Mouse (Mus musculus) A20 (cell line): ENCODE data around the gene Olfr91.

Experiments
- DNase-seq: peaks from one replicate; pipeline ENCODE4 v3.0.0-alpha.2; 2011; ENCODE audit warnings: low read depth, low spot score

The Olfr91 gene

DNA sequence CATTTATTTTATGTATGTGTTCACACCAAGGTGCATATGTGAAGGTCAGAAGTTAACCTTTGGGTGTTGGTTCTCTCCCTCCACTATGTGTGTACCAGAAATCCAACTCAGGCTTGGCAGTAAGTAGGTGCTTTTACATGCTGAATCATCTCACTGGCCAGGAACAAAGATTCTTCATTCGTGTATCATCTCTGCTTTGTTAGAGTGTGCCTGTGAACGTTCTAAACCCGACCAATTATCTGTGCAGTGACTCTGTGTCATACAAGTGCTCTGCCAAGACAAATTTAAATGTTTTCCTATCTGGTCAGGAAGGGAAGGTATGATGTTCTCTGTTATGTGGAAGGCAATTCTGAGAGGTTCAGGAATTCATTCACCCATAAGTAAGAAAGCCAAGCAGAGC lies 36.6 kb downstream of the Olfr91 start:
- DNase-seq = no peak

DNA sequence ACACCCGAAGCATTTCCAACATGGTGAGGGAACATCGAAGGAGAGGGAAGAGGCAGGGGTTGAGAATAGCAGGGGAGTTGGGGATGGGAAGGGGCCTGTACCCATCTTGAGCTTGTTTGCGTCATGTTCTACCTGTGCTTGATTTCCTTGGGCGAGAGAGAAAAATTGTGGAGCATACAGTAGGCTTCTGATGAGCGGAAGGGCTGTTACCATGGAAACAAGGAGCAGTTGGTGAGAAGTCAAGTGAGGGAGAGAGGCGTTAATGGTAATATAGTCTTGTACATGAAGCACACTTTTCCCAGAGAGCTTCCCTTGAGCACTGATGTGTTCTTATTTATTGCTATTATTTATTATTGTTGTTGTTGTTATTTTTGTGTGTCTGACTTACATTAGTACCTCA lies 41.1 kb downstream of the Olfr91 start:
- DNase-seq = no peak

DNA sequence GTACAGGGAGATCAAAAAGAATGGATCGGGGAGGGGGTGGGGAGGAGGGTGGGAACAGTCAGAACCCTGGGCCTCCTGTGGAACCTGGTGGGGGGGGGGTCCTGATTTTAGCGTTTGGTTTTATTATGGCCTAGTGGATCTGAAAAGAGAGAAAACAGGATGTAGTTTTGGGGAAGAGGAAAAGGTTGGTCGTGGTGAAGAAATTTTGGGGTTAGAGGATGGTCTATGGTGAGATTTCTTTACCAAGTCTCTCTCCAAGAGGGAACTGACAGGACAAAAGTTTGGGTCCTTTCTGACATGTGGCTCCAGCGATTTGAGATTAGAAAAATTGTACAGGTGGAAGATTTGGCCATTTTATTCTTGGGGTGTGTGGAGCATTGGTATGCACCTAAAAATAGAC lies 46.3 kb downstream of the Olfr91 start:
- no peak for DNase-seq

DNA sequence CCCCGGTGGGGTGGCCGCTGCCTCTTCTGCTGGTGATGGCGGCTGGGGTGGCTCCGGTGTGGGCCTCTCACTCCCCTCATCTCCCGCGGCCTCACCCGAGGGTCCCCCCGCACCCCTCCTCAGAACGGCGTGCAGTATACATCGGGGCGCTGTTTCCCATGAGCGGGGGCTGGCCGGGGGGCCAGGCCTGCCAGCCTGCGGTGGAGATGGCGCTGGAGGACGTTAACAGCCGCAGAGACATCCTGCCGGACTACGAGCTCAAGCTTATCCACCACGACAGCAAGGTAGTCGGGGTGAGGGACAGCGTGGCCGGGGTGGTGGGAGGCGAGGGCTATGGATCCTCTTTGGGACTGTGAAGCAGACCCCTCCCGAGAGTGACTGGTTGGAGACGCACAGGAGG lies 47.2 kb downstream of the Olfr91 start:
- no peak for DNase-seq

DNA sequence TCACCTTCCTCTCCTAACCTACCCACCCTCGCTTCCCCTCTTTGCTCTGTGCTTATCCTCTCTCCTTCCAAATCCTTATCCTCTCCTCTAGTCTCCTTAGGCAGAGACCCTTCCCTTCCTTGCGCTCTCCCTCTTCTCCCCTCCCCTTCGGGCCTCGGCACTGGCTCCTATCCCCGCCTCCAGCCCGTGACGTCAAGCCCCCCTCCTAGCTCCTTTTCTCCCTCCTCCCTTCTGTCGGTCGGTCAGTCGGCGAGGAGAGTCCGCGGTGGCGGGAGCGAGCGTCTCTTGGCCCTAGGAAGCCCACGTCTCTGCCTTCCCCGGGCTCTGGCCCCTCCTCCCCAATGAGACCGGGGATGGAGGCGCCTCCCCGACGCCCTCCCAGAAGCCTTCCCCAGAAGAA lies 47.7 kb downstream of the Olfr91 start:
- DNase-seq = no peak

DNA sequence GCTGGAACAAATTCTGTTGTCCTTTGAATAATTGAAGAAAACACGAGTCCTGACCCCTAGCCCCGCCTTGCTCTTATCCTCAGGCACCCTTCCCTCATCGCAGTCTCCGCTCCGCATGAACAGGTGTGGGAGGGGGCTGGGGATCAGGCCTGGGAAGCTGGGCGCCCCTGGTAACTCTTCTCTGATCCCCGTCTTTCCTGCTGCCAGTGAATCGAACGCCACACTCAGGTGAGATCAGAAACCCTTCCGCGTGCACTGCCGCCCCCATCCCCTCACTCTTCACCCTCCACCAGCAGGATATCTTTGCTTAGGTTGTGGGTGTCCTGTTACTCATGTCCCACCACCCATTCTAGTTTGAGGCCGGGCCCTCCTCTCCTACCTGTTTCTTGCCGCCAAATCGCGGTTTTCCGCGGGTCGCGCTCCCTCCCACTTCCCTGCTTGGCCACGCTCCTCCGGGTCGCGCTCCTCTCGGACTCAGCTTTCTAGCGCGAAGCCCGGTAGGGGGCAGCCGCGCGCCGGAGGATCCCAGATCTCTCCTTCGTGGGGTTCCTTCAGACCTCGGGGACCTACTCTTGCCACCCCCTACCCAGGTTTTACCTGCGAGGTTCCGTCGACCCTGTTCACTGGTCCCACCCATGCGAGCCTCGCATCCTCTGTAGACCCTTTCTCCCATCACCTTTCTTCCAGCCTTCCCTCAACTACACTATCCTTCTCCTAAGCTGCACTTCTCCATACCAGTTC lies 48.3 kb downstream of the Olfr91 start:
- no peak for DNase-seq

DNA sequence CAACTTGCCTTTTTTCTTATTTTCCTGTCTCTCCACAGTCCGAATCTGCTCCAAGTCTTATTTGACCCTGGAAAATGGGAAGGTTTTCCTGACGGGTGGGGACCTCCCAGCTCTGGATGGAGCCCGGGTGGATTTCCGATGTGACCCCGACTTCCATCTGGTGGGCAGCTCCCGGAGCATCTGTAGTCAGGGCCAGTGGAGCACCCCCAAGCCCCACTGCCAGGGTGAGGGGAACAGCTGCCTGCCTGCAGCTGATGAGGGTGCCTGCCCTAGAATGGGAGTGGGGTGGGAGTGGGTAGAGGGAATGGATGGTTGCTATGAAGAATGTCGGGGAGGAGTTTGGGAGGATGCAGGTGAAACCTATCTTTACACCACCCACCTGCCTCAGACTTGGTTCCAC lies 49.7 kb downstream of the Olfr91 start:
- no peak for DNase-seq

DNA sequence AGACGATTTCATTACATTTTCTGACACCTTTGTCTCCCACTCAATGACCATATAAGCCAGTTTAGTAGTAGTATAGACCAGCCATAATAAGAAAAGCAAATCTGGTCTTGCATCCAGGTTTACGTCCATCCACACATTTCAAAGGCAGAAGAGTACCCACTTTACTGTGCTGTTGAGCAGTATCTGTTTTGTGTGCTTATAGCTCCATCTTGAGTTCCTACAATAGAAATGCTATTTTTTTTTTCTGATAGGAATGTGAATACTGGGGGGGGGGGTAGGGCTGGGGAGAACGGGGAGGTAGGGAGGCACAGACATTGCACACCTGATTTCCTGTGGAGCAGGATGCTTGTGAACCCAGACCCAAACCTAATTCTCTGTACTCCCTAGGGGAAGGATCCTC lies 50.1 kb downstream of the Olfr91 start:
- peak; percentile 43 for DNase-seq

DNA sequence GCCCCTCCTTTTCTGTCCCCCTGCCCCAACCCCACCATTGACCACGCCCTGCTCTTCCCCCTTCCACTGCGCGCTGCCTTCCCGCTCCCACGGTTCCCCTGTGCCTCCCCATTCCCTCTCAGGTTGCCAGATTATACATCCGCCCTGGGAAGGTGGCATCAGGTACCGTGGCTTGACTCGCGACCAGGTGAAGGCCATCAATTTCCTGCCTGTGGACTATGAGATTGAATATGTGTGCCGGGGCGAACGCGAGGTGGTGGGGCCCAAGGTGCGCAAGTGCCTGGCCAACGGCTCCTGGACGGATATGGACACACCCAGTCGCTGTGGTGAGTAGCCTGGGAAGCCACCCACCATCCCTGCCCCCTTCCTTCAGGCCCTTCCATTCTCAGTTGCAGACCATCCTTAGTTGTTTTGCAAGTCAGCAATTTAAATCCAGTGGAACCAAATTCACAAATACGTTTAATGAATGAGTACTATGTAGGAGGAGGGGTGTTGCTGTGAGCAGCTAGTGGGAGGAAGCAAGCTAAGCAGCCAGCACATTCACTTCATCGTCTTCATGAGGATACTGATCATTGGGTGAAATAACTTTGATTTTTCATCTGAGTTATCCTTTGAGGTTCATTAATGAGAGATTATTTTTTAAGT lies 50.6 kb downstream of the Olfr91 start:
- DNase-seq = no peak

DNA sequence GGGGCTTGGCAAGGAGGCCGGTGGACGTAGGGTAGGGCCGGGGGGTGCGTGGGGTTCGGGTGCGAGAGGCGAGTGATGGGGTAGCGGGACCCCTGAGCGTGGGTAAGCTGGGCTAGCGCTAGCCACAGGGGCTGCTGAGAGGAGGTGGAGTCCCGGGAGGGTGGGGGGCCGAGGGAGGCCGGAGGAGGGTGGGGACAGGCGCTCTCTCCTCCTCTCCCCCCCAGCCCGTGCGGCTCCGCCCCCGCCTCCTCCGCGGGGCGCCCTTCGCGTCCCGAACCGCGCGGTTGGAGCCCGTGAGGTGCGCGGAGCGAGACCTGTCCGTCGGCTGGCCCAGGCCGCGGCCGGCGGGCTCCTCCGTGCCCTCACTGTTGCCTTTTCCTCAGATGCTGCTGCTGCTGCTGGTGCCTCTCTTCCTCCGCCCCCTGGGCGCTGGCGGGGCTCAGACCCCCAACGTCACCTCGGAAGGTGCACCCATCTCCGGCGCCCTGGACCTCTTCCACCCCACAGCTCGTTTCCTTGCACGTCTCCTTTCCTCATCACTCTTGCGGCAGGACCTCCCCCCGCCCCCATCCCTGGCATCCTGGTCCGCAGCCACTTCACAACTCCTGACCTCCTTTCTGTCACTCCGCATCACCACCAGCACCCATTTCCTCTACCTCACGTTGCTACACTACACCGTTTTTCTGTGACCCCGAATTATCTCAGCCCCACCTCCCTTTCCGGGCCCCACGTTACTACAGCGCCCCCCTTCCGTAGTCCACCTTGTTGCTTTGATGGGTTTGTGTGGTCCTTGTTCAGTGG lies 51.6 kb downstream of the Olfr91 start:
- peak; percentile 83 for DNase-seq

DNA sequence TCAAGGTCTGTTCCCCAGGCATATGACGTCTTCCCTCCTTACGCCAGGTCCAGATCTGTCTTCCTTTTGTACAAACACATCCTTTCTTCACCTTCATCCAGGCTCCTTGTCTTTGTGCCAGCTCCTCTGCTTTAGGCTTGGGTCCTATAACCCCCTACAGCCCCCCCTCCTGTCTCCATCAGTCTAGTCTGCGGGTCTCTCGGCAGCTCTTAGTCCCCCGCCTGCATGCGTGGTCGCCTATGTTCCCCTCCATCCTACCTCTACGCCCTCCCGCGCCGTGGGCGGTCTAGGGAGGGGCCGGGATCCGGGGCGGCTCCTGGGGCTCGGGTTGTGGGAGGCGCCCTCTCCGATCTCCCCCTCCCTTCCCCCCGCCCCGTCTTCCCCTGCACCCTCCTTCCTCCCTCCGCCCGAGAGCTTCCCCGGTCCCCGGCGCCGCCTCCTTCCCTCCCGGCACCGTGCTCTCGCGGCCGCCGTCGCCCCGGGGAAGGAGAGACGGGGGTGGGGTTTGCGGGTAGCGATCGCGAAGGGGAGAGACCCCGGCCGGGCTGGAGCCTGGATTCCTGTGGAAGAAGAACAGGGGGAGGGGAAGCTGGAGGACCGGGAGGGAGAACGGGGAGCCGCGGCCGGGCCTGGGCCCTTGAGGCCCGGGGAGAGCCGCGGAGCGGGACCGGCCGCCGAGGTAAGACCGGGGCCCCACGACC lies 52.3 kb downstream of the Olfr91 start, which contains the start of gene Gabbr1:
TSS of gene Gabbr1 (plus strand) at position 356 of the 701 bp plus-strand sequence.
- peak; percentile 88 for DNase-seq

DNA sequence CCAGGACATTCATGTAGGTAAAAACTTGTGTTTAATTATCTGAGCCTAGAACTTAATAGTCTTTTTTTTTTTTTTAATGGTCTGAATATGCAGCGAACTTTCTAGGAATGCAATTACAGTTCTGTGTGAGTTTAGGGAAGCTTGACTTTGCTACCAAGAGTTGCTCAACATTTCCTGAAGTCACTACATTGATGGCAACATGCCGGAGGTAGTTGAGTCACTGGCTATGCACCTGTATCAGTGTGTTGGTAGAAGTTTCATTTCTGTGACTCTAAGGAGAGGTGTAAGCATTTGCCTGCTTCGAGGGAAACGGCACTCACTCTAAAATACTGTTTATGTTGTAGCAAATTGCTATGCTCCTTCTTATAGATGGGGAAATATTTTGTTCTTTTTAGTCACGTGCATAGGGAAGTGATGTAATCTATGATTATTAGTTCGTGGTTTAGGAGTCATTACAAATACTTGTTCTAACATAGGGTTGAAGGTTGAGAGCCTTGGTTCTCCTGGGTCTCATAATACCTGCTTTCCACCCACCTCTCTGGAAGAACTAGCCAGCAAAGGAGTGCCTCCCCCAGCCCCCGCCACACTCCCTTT lies 53.3 kb downstream of the Olfr91 start:
- DNase-seq = peak; percentile 36
